Mouse (Mus musculus) CH12.LX (cell line): ENCODE measurements around the gene St8sia1. TPM values are rescaled to one million over a fixed set of nuclear protein-coding genes. Genes with fewer than 3 reads are reported as not detected.

Source experiments
- DNase-seq: peaks from one replicate; pipeline ENCODE4 v3.0.0-alpha.2; 2013; ENCODE audit errors: extremely low read depth
- H3K27ac ChIP-seq: 2 replicates; pipeline ENCODE4 v1.5.1; 2012; ENCODE audit warnings: low read depth, mild to moderate bottlenecking, control low read depth, moderate library complexity; ENCODE audit not compliant: insufficient read depth
- H3K27me3 ChIP-seq: replicated peaks from 2 replicates; pipeline ENCODE3; 2012; ENCODE audit warnings: inconsistent platforms
- H3K36me3 ChIP-seq, 2 experiments: replicated peaks in 1 of 2; 2 replicates each; pipeline versions ENCODE3 to v1.6.1; 2012; ENCODE audit warnings: inconsistent platforms in 1 of 2, low read length in 1 of 2, mild to moderate bottlenecking in 1 of 2, mixed read lengths in 1 of 2, moderate library complexity in 1 of 2; ENCODE audit not compliant: control insufficient read depth in 1 of 2, insufficient read depth in 1 of 2
- H3K4me1 ChIP-seq, 2 experiments: 2 replicates each; pipeline ENCODE4 v1.6.1; 2012; ENCODE audit warnings: inconsistent platforms in 1 of 2, moderate library complexity in 1 of 2; ENCODE audit not compliant: insufficient read depth in 2 of 2, control insufficient read depth in 1 of 2
- H3K4me2 ChIP-seq: 2 replicates; pipeline ENCODE4 v1.6.1; 2012; ENCODE audit warnings: low read depth, mild to moderate bottlenecking, control low read depth; ENCODE audit not compliant: poor library complexity, insufficient read depth, severe bottlenecking
- H3K4me3 ChIP-seq, 3 experiments: fragments of 150-350 bp in 1 of 3; sonication (generic) in 1 of 3; replicated peaks in 1 of 3; 2 replicates each; pipeline versions ENCODE3 to v1.5.1; 2011 to 2012; ENCODE audit warnings: low read depth in 2 of 3, low read length in 2 of 3, mild to moderate bottlenecking in 2 of 3, moderate library complexity in 2 of 3, control low read depth in 1 of 3, improper control_type of control experiment in 1 of 3, inconsistent platforms in 1 of 3, mixed read lengths in 1 of 3; ENCODE audit not compliant: poor library complexity in 1 of 3
- H3K79me2 ChIP-seq: replicated peaks from 2 replicates; pipeline ENCODE4 v1.6.1; 2012; ENCODE audit warnings: mild to moderate bottlenecking, moderate library complexity; ENCODE audit not compliant: control insufficient read depth, poor library complexity, insufficient read depth, severe bottlenecking; ENCODE audit errors: extremely low read depth
- H3K9ac ChIP-seq: 2 replicates; pipeline ENCODE4 v1.6.1; 2012; ENCODE audit warnings: low read depth, mild to moderate bottlenecking, control low read depth, moderate library complexity; ENCODE audit not compliant: insufficient read depth
- H3K9me3 ChIP-seq: replicated peaks from 2 replicates; pipeline ENCODE3; 2012; ENCODE audit warnings: low read length, inconsistent platforms, mixed read lengths
- BHLHE40 ChIP-seq: IDR thresholded peaks from 2 replicates; pipeline ENCODE4 v1.6.1; 2011; ENCODE audit warnings: mild to moderate bottlenecking, low read depth, low read length, improper control_type of control experiment
- CTCF ChIP-seq, 2 experiments: IDR thresholded peaks in 1 of 2; conservative IDR thresholded peaks in 1 of 2; 2 replicates each; pipeline ENCODE4 v1.5.1; 2011 to 2012; ENCODE audit warnings: low read depth in 2 of 2, low read length in 2 of 2, improper control_type of control experiment in 1 of 2, inconsistent platforms in 1 of 2, mild to moderate bottlenecking in 1 of 2, moderate library complexity in 1 of 2
- E2F4 ChIP-seq: IDR thresholded peaks from 2 replicates; pipeline ENCODE4 v1.6.1; 2011; ENCODE audit warnings: low read depth, low read length, improper control_type of control experiment; ENCODE audit not compliant: insufficient replicate concordance
- EP300 ChIP-seq: IDR thresholded peaks from 2 replicates; pipeline ENCODE4 v1.6.1; 2011; ENCODE audit warnings: low read length, improper control_type of control experiment
- ETS1 ChIP-seq: conservative IDR thresholded peaks from 2 replicates; pipeline ENCODE4 v1.6.1; 2012; ENCODE audit warnings: low read depth, mild to moderate bottlenecking, inconsistent platforms, low read length, improper control_type of control experiment, moderate library complexity
- IRF4 ChIP-seq: IDR thresholded peaks from 2 replicates; pipeline ENCODE4 v1.6.1; 2014; ENCODE audit warnings: low read depth, mild to moderate bottlenecking, inconsistent platforms, low read length, improper control_type of control experiment
- JUN ChIP-seq: IDR thresholded peaks from 2 replicates; pipeline ENCODE4 v1.6.1; 2011; ENCODE audit warnings: low read depth, mild to moderate bottlenecking, low read length, improper control_type of control experiment, moderate library complexity; ENCODE audit not compliant: insufficient read depth
- MAFK ChIP-seq: IDR thresholded peaks from 2 replicates; pipeline ENCODE4 v1.6.1; 2011; ENCODE audit warnings: low read length, improper control_type of control experiment; ENCODE audit not compliant: insufficient replicate concordance
- MEF2A ChIP-seq: IDR thresholded peaks from 2 replicates; pipeline ENCODE4 v1.6.1; 2014; ENCODE audit warnings: low read depth, mild to moderate bottlenecking, inconsistent platforms, low read length, improper control_type of control experiment, borderline replicate concordance
- POLR2AphosphoS2 ChIP-seq: IDR thresholded peaks from 2 replicates; pipeline ENCODE4 v1.6.1; 2011; ENCODE audit warnings: low read depth, low read length, improper control_type of control experiment
- SIN3A ChIP-seq: IDR thresholded peaks from 2 replicates; pipeline ENCODE4 v1.6.1; 2012; ENCODE audit warnings: low read length, improper control_type of control experiment, inconsistent platforms
- SMC3 ChIP-seq: IDR thresholded peaks from 2 replicates; pipeline ENCODE4 v1.6.1; 2011; ENCODE audit warnings: low read depth, low read length, improper control_type of control experiment
- UBTF ChIP-seq: IDR thresholded peaks from 2 replicates; pipeline ENCODE4 v1.6.1; 2012; ENCODE audit warnings: low read depth, mild to moderate bottlenecking, inconsistent platforms, low read length, improper control_type of control experiment, moderate library complexity
- ZNF384 ChIP-seq: IDR thresholded peaks from 2 replicates; pipeline ENCODE4 v1.6.1; 2012; ENCODE audit warnings: low read depth, low read length, improper control_type of control experiment, inconsistent platforms
- dilution Hi-C: fragments of 300-500 bp; cut with MboI; formaldehyde crosslinking; loops from 2 replicates; pipeline ENCODE4 v1.14.3; 2020; ENCODE audit warnings: low sequenced_read_pairs; ENCODE audit not compliant: extremely low pct_unique_long_range_greater_than_20kb, extremely low pct_ligation_motif_present
- in situ Hi-C: fragments of 300-500 bp; cut with MboI; formaldehyde crosslinking; loops from 3 replicates; pipeline ENCODE4 v1.14.3; 2019; ENCODE audit warnings: low sequenced_read_pairs, low pct_ligation_motif_present, low pct_unique_long_range_greater_than_20kb, mixed read lengths
- polyA plus RNA-seq: library from polyadenylated mRNA; unstranded; fragments of >175 nt; gene quantifications from 2 replicates; pipeline ENCODE4 v1.2.1, GENCODE M21; 2012; ENCODE audit warnings: low read depth; ENCODE audit not compliant: insufficient read length
- total RNA-seq, 2 experiments: library from RNA; depleted of rRNA; stranded (reverse); fragments of 300-350 nt in 1 of 2; fragments of >200 nt in 1 of 2; gene quantifications; 2 replicates each; pipeline ENCODE4 v1.2.3; 2012 to 2014

The St8sia1 gene
- total and polyA plus RNA-seq, 3 experiments, result 0.13 to 0.51 (median 0.20) TPM

DNA sequence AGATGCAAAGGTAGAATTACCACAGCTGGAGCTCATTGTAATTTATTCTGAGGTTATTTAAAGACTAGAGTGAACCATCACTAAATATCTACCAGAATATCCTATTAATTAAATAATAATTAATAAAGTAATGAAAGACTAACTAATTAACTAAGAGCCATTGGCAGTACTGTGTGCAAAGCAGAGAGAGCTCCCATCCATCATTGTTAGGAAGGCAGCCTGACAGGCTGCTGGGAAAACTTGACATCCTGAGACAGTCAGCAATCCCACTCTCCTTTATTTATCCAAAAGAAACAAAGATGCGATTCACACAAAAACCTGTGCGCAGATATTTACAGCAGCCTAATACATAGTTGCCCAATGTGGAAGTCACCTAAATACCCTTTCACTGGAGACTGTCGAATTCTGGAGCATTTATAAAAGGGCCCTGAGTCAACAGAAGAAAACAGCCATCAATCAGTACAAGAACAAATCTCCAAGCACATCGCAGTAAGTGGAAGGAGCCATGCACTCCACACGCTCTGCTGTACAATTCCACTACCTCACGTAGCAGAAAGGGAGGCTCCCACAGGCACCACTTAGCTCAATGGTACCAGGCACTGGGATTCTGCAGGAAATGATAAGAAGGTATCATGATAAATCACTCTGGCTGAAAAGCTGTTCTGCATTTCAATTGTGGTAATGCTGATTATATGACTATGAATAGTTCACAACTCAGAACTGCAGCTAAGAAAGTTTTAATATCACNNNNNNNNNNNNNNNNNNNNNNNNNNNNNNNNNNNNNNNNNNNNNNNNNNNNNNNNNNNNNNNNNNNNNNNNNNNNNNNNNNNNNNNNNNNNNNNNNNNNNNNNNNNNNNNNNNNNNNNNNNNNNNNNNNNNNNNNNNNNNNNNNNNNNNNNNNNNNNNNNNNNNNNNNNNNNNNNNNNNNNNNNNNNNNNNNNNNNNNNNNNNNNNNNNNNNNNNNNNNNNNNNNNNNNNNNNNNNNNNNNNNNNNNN, 15.7 kb upstream of the St8sia1 start:
- no peaks in the 10 kb centered on the region for H3K9me3 ChIP-seq
- H3K9ac ChIP-seq, result no peak overlapping the region
- in situ Hi-C loops (no loop called here), dilution Hi-C loops (no loop called here)
- no peak for DNase-seq
- H3K4me1 ChIP-seq, result 0 out of 4 replicates have a peak, but pooled peaks cover 0 to 4% of the 10 kb centered on the region in 2 experiments
- H3K79me2 ChIP-seq, result no peaks in the 10 kb centered on the region
- H3K36me3 ChIP-seq, result no peaks in the 10 kb centered on the region
- H3K27me3 ChIP-seq, result no peaks in the 10 kb centered on the region
- H3K4me3 ChIP-seq, result no peak overlapping the region
- H3K27ac ChIP-seq, result no peak overlapping the region
- H3K4me2 ChIP-seq, result no peak overlapping the region
- TF ChIP-seq IRF4 (no peak), UBTF (no peak), ZNF384 (no peak), SIN3A (no peak), BHLHE40 (no peak), JUN (no peak), ETS1 (no peak), SMC3 (no peak), E2F4 (no peak), MEF2A (no peak), POLR2AphosphoS2 (no peak), EP300 (no peak)

DNA sequence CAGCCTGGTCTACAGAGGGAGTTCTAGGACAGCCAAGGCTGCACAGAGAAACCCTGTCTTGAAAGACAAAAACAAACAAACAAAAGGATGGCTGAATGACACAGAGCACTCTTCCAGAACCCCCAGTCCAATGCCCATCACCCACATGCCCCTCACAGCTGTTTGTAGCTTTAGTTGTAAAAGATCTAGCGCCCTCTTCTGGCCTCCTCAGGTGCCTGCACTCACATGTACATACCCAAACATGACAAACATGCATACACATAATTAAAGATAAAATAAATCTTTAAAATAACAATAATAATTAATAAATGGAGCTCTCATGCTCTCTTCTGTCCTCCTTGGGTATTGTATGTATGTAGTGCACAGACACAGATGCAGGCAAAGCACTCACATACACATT, 13.0 kb upstream of the St8sia1 start:
- dilution Hi-C loops (no loop called here), in situ Hi-C loops (no loop called here)
- Histone ChIP-seq H3K9ac (no peak overlapping the region), H3K9me3 (no peaks in the 10 kb centered on the region), H3K27me3 (no peaks in the 10 kb centered on the region), H3K36me3 (no peaks in the 10 kb centered on the region), H3K4me3 (no peak overlapping the region)
- no peak for DNase-seq
- TF ChIP-seq MAFK (no peak), CTCF (conservative IDR thresholded peaks at IDR 0.05 in 1 of 2, IDR thresholded peaks at IDR 0.05 in 1 of 2; ENCODE audit: low read depth in 2 of 2, low read length in 2 of 2) (peak in 1 of 2 experiments; percentile 14; a peak in 1 of 4 replicates)
- TF ChIP-seq, all 38 proteins: peak for 1
- H3K79me2 ChIP-seq, result no peaks in the 10 kb centered on the region
- no peak overlapping the region for H3K27ac ChIP-seq
- no peak overlapping the region for H3K4me2 ChIP-seq
- peaks cover 0 to 4% of the 10 kb centered on the region in 2 experiments; a peak in 2 of 4 replicates for H3K4me1 ChIP-seq
